Mouse (Mus musculus): ENCODE data around the gene Pmepa1. TPM values are rescaled to one million over a fixed set of nuclear protein-coding genes. Genes with fewer than 3 reads are reported as not detected.

Gene Pmepa1
- total RNA-seq, 2 experiments from 2014 or later = 53.5 to 57.3 TPM

DNA sequence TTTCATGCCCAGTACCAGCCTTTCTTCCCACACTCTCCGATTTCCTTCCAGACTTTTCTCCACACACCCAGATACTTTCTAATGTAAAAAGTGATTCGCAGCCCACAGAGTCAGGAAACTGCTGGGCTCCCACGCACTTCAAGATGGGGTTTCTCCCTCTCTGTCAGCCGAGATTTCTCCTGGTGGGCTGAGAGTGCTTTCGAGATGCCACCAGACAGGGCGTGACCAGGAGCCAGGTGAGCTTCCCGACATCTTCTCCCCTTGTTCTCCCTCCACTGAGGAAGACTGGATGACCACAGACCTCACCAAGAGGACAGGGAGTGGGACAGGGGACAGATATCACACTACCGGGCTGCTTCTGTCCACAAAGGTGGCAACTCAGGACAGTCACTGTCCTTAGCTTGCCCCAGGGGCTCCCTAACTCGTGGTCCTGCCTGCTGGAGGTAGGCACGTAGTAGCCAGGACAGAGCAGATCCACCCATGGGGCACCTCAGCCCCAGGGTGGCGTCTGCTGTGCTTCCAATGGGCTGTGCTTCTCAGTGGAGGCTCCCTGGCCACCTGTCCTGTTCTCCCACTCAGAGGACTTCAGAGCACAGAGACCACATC, 91.8 kb downstream of the Pmepa1 start:
- DNase-seq = no peak

DNA sequence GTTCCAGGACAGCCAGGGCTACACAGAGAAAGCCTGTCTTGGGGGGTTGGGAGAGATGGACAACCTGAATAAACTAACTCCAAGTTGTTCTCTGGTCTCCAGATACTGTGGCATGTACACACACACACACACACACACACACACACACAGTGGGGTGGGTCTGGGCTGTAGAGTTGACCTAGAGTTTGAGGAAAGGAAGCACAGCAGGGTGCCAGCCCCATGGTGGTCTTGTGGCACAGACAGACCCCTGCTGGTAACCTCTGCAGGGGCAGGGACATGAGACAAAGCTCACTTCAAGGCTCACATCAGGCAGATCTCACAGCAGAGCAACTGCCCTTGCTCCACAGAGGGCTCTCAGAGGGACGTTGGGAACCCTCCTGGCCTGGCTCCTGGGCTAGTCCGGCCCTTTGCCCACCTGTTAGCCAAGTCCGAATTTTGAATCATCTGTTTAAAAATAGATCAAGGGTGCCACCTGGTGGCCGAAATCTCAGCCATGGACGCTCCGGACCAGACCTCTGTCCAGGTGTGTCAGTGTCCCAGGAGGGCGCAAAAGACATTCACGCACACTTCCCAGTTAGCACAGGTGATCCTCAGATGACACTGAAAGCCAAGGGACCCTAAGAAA, 92.4 kb downstream of the Pmepa1 start:
- DNase-seq = peak; percentile 82

GRCm38 (mm10) chr2:173183311-173183710, 93.0 kb downstream of the Pmepa1 start:
- DNase-seq = no peak

GRCm38 (mm10) chr2:173182796-173183195, 93.5 kb downstream of the Pmepa1 start:
- no peak for DNase-seq

- DNase-seq = no peak
Measured at GRCm38 (mm10) chr2:173181901-173182300, 94.4 kb downstream of the Pmepa1 start.

GRCm38 (mm10) chr2:173181486-173181885, 94.8 kb downstream of the Pmepa1 start:
- no peak for DNase-seq

- no peak for DNase-seq
Measured at GRCm38 (mm10) chr2:173180721-173181388, 95.5 kb downstream of the Pmepa1 start.

DNA sequence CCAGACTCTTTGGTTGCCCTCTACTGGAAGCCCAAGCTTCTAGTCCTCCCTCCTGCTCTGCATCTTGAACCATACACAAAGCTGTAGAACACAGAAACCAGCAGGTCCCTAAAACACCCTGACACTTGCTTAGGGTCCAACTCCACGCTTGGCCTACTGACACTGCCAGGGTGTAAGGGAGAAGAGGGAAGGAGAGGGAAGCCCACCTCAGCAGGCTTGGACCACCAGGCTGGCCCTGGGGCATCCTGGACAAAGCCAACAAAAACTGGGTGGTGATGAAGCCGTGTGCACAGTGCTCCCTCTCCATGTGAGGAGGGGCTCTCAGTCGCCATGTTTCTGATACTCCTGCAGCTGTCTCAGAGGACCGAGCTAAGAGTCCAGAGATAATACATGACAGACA, 96.3 kb downstream of the Pmepa1 start:
- DNase-seq = no peak

- no peak for DNase-seq
Measured at GRCm38 (mm10) chr2:173179046-173179445, 97.3 kb downstream of the Pmepa1 start.

DNA sequence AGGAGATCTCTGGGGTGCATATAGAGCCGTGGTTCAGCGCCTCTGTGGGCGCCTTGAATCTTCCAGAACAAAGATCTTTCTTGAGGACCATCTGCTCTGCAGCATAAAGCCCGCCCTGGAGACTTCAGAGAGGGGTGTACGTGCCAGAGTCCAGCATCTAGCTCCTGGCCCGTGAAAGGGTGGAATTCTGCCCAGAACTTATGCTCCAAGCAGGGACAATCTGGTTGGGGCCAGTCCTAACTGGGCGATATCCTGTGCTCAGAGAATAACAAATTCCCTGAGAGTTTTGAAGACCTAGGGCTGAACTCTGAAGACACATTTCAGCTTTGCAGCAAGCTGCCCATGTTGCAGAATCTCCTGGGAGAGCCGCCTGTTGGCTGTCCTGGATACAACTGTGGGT, 98.4 kb downstream of the Pmepa1 start:
- DNase-seq = peak; percentile 52

DNA sequence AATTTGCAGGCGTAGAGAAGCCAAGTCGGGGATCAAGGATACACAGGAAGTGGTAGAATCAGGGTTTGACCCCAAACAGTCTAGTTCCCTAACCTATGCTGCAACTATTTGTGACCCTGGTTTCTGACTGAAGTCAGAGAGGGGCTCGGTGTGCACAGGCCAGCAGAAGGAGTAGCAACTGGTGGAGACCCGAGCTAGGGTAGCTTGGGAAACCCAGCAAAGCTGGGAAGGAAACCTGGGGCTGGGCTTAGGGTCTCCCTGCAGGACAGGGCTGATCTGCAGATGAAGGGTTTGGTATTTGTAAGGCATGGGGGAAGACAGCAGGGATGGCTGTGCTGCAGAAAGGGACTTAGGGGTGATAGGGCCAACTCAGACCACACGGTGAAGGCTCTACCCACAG, 98.9 kb downstream of the Pmepa1 start:
- DNase-seq = no peak

DNA sequence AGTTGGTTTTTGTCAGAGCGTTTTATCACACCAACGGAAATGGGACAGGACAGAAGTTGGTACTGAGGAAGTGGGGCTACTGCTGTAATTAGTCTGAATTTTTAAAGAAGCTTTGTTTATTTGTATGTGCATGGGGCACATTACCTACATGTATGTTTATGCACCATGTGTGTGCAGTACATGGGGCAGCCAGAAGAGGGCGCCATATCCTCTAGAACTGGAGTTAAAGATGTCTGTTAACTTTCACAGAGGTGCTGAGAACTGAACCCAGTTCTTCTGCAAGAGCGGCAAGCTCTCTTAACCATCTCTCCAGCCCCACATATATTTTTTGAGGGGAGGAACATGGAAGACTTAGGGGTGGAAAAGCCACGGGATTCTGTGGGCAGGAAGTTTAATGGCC, 100.6 kb downstream of the Pmepa1 start:
- DNase-seq = no peak

- no peak for DNase-seq
Measured at GRCm38 (mm10) chr2:173174569-173174968, 101.8 kb downstream of the Pmepa1 start.

Other genes with a start within 250 kb of the Pmepa1 start
- gene Ctcfl, start 157.0 kb downstream of the Pmepa1 start, total RNA-seq (2021) = under 1 TPM; 0.14 TPM
- gene Pck1, start 123.5 kb downstream of the Pmepa1 start, total RNA-seq (2021) = 1 to 10 TPM; 4.6 to 5.4 TPM
- gene Zbp1, start 57.6 kb downstream of the Pmepa1 start, total RNA-seq (2021) = under 1 TPM in 1 of 2 experiments, not detected in 1; 0.14 TPM
- gene 1700021F07Rik, start 246.1 kb upstream of the Pmepa1 start, total RNA-seq (2021) = not detected

All from heart, postnatal 4 days (tissue).